Mouse (Mus musculus) spleen, adult 2 months (tissue): ENCODE results near the gene Cib4.

Source experiments
- CTCF ChIP-seq: fragments of 200-500 bp; IDR thresholded peaks from 2 replicates; pipeline ENCODE4 v1.5.1; 2011; ENCODE audit warnings: mild to moderate bottlenecking, inconsistent platforms; ENCODE audit not compliant: insufficient read depth, insufficient read length, insufficient replicate concordance; ENCODE audit errors: extremely low read depth
- POLR2A ChIP-seq: fragments of 200-500 bp; IDR thresholded peaks from 2 replicates; pipeline ENCODE4 v1.6.1; 2011; ENCODE audit warnings: low read depth, low read length, inconsistent platforms

DNA sequence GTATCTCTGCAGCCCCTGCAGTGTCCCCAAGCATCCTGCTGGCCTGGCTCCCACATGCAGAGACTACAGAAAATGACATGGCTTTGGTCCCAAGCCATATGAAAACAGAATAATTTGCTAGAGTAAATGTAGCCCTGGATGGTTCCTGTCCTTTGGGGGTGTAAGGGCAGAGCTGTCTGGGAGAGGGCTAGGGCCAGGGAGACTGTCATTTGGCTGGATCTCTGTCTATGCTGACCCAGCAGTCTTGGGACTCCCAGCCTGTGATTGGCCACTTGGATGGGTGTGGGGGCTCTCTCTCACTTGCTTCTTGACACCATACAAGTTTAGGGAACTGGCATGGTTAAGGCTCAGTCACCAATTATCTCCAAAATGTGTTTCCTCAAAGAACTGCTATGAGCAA is 55.4 kb downstream of the Cib4 start:
- TF ChIP-seq POLR2A (no peak), CTCF (no peak)
